Mouse (Mus musculus) thymus, adult 2 months (tissue): ENCODE results near the gene Samd8.

Source experiments
- CTCF ChIP-seq: fragments of 200-500 bp; IDR thresholded peaks from 2 replicates; pipeline ENCODE4 v1.5.1; 2012; ENCODE audit warnings: mild to moderate bottlenecking, control low read depth, low read length, moderate library complexity, borderline replicate concordance; ENCODE audit not compliant: control insufficient read depth, poor library complexity, insufficient read depth; ENCODE audit errors: extremely low read depth
- POLR2A ChIP-seq: fragments of 200-500 bp; IDR thresholded peaks from 2 replicates; pipeline ENCODE4 v1.6.1; 2012; ENCODE audit warnings: mild to moderate bottlenecking, low read length, control low read depth, moderate library complexity; ENCODE audit not compliant: control insufficient read depth, poor library complexity, insufficient read depth; ENCODE audit errors: extremely low read depth

- TF ChIP-seq CTCF: no peak
- no peak for TF ChIP-seq POLR2A
These were observed 59.1 kb downstream of the Samd8 start for GRCm38 (mm10) chr14:21809418-21809817.
